Mouse (Mus musculus) kidney, adult 10 weeks (tissue): ENCODE results near the gene Slco2b1. TPM values are rescaled to one million over a fixed set of nuclear protein-coding genes. Genes with fewer than 3 reads are reported as not detected.

Experiments
- polyA plus RNA-seq: library from polyadenylated mRNA; stranded (reverse); fragments of 350-450 nt; fragmentation: Illumina TruSeq; extraction: RNeasy Lipid Tissue Mini Kit (QIAGEN cat#74804); gene quantifications from one replicate; pipeline ENCODE4 v1.2.3, GENCODE M21; 2014; ENCODE audit warnings: low read depth, low replicate concordance

Gene Slco2b1
- 12.3 TPM for polyA plus RNA-seq

GRCm38 (mm10) chr7:99711166-99711565 lies at the start of gene Slco2b1:
Gene Slco2b1 (minus strand): TSS chr7:99711340.

GRCm38 (mm10) chr7:99729973-99730372 lies 18.8 kb upstream of the Slco2b1 start, which contains the start of gene Olfr520:
Gene Olfr520 (plus strand): TSS chr7:99730273.

GRCm38 (mm10) chr7:99626376-99627270 lies 84.5 kb downstream of the Slco2b1 start, which contains the start of gene Tpbgl:
Gene Tpbgl (minus strand): TSS chr7:99627103.

Other genes with a start within 250 kb of the Slco2b1 start
- not detected for gene Klhl35, start 245.3 kb downstream of the Slco2b1 start, polyA plus RNA-seq
- 542 TPM for gene Rps3, start 227.6 kb downstream of the Slco2b1 start, polyA plus RNA-seq
- 13.8 TPM for gene Arrb1, start 175.9 kb downstream of the Slco2b1 start, polyA plus RNA-seq
- gene Tpbgl, start 84.2 kb downstream of the Slco2b1 start, polyA plus RNA-seq: 0.57 TPM
- gene Olfr520, start 18.9 kb upstream of the Slco2b1 start, polyA plus RNA-seq: not detected
- not detected for gene Olfr521, start 52.2 kb upstream of the Slco2b1 start, polyA plus RNA-seq
- gene Neu3, start 117.1 kb upstream of the Slco2b1 start, polyA plus RNA-seq: 3.9 TPM
- not detected for gene Xrra1, start 147.8 kb upstream of the Slco2b1 start, polyA plus RNA-seq
- gene Spcs2, start 152.1 kb upstream of the Slco2b1 start, polyA plus RNA-seq: 172 TPM